Mouse (Mus musculus) testis, adult 2 months (tissue): ENCODE results near the gene Tldc1. TPM values are rescaled to one million over a fixed set of nuclear protein-coding genes. Genes with fewer than 3 reads are reported as not detected.

Experiments used
- H3K27ac ChIP-seq: fragments of 200-500 bp; 2 replicates; pipeline ENCODE4 v1.5.1; 2012; ENCODE audit warnings: low read depth, low read length; ENCODE audit not compliant: control insufficient read depth, insufficient read depth
- H3K27me3 ChIP-seq: fragments of 200-500 bp; 2 replicates; pipeline ENCODE4 v1.6.1; 2012; ENCODE audit warnings: mild to moderate bottlenecking, low read length, moderate library complexity; ENCODE audit not compliant: control insufficient read depth, insufficient read depth
- H3K36me3 ChIP-seq: fragments of 200-500 bp; 2 replicates; pipeline ENCODE4 v1.6.1; 2012; ENCODE audit warnings: mild to moderate bottlenecking, low read length; ENCODE audit not compliant: control insufficient read depth, insufficient read depth
- H3K4me1 ChIP-seq: fragments of 200-500 bp; 2 replicates; pipeline ENCODE4 v1.6.1; 2012; ENCODE audit warnings: low read length; ENCODE audit not compliant: control insufficient read depth, insufficient read depth
- H3K4me3 ChIP-seq: fragments of 200-500 bp; 2 replicates; pipeline ENCODE4 v1.5.1; 2012; ENCODE audit warnings: low read depth, mild to moderate bottlenecking, low read length, moderate library complexity, mixed read lengths; ENCODE audit not compliant: control insufficient read depth
- CTCF ChIP-seq: fragments of 200-500 bp; IDR thresholded peaks from 2 replicates; pipeline ENCODE4 v1.5.1; 2012; ENCODE audit warnings: low read depth, mild to moderate bottlenecking, inconsistent platforms, low read length, moderate library complexity; ENCODE audit not compliant: control insufficient read depth, insufficient read depth, insufficient replicate concordance
- POLR2A ChIP-seq: fragments of 200-500 bp; IDR thresholded peaks from 2 replicates; pipeline ENCODE4 v1.6.1; 2012; ENCODE audit warnings: low read depth, mild to moderate bottlenecking, inconsistent platforms, low read length, moderate library complexity; ENCODE audit not compliant: control insufficient read depth
- polyA plus RNA-seq: library from polyadenylated mRNA; depleted of rRNA; stranded (reverse); fragments of >200 nt; gene quantifications from 2 replicates; pipeline ENCODE4 v1.2.3, GENCODE M21; 2012

The Tldc1 gene
- polyA plus RNA-seq, 1 experiment, result 6.8 TPM

GRCm38 (mm10) chr8:119743291-119744026 is 34.8 kb downstream of the Tldc1 start:
- Histone ChIP-seq H3K4me1 (no peaks in the 10 kb centered on the region), H3K36me3 (no peaks in the 10 kb centered on the region), H3K4me3 (no peak overlapping the region), H3K27me3 (no peaks in the 10 kb centered on the region), H3K27ac (no peak overlapping the region)
- peak; percentile 33; the same call in 1 of the 2 replicates for TF ChIP-seq CTCF
- no peak for TF ChIP-seq POLR2A

- no peak overlapping the region for H3K27ac ChIP-seq
- H3K27me3 ChIP-seq, result no peaks in the 10 kb centered on the region
- H3K4me3 ChIP-seq, result no peak overlapping the region
- no peaks in the 10 kb centered on the region for H3K36me3 ChIP-seq
- no peaks in the 10 kb centered on the region for H3K4me1 ChIP-seq
- no peak for TF ChIP-seq CTCF
- TF ChIP-seq POLR2A, result no peak
These were observed 35.8 kb downstream of the Tldc1 start for GRCm38 (mm10) chr8:119742409-119742808.

GRCm38 (mm10) chr8:119740634-119741033 is 37.6 kb downstream of the Tldc1 start:
- no peaks in the 10 kb centered on the region for H3K4me1 ChIP-seq
- no peak overlapping the region for H3K27ac ChIP-seq
- no peaks in the 10 kb centered on the region for H3K36me3 ChIP-seq
- no peaks in the 10 kb centered on the region for H3K27me3 ChIP-seq
- no peak overlapping the region for H3K4me3 ChIP-seq
- TF ChIP-seq POLR2A, result no peak

- Histone ChIP-seq H3K4me3 (no peak overlapping the region), H3K36me3 (no peaks in the 10 kb centered on the region), H3K4me1 (no peaks in the 10 kb centered on the region), H3K27me3 (no peaks in the 10 kb centered on the region), H3K27ac (no peak overlapping the region)
- TF ChIP-seq POLR2A, result no peak
- no peak for TF ChIP-seq CTCF
These were observed 39.9 kb downstream of the Tldc1 start for GRCm38 (mm10) chr8:119738129-119738907.

GRCm38 (mm10) chr8:119737093-119737900 is 40.9 kb downstream of the Tldc1 start:
- Histone ChIP-seq H3K27me3 (no peaks in the 10 kb centered on the region), H3K36me3 (no peaks in the 10 kb centered on the region), H3K4me1 (no peaks in the 10 kb centered on the region), H3K4me3 (no peak overlapping the region), H3K27ac (no peak overlapping the region)
- TF ChIP-seq CTCF (no peak), POLR2A (no peak)

GRCm38 (mm10) chr8:119736348-119736917 is 41.8 kb downstream of the Tldc1 start:
- Histone ChIP-seq H3K4me3 (no peak overlapping the region), H3K4me1 (no peaks in the 10 kb centered on the region), H3K36me3 (no peaks in the 10 kb centered on the region), H3K27ac (no peak overlapping the region), H3K27me3 (no peaks in the 10 kb centered on the region)
- TF ChIP-seq POLR2A (no peak), CTCF (no peak)

GRCm38 (mm10) chr8:119732072-119732471 is 46.1 kb downstream of the Tldc1 start:
- H3K36me3 ChIP-seq, result no peaks in the 10 kb centered on the region
- H3K27ac ChIP-seq, result no peak overlapping the region
- TF ChIP-seq CTCF (no peak), POLR2A (no peak)
- no peak overlapping the region for H3K4me3 ChIP-seq
- no peaks in the 10 kb centered on the region for H3K4me1 ChIP-seq
- no peaks in the 10 kb centered on the region for H3K27me3 ChIP-seq
